Mouse (Mus musculus): Measurements from ENCODE around the gene Pdk1.

Pdk1 gene

GRCm38 (mm10) chr2:71941005-71941720 lies 68.1 kb downstream of the Pdk1 start:
- no peak for DNase-seq

GRCm38 (mm10) chr2:71941721-71942087 lies 68.7 kb downstream of the Pdk1 start:
- no peak for DNase-seq

- no peak for DNase-seq
These were observed 78.2 kb downstream of the Pdk1 start for GRCm38 (mm10) chr2:71951212-71951611.
